Mouse (Mus musculus) G1E (cell line): Measurements from ENCODE around the gene AC170998.1. TPM values are rescaled to one million over a fixed set of nuclear protein-coding genes. Genes with fewer than 3 reads are reported as not detected.

ENCODE experiments used
- ATAC-seq: 2 replicates; pipeline ENCODE4 v1.8.0; 2016; ENCODE audit warnings: mild to moderate bottlenecking; ENCODE audit not compliant: insufficient number of reproducible peaks, poor library complexity, low FRiP score, severe bottlenecking; ENCODE audit errors: extremely low read depth
- DNase-seq: peaks from one replicate; pipeline ENCODE4 v3.0.0; 2012; ENCODE audit warnings: low spot score
- H3K27me3 ChIP-seq: 2 replicates; pipeline ENCODE4 v1.6.1; 2012; ENCODE audit warnings: mild to moderate bottlenecking, low read length, inconsistent platforms; ENCODE audit not compliant: insufficient read depth
- H3K36me3 ChIP-seq: replicated peaks from 2 replicates; pipeline ENCODE3; 2012; ENCODE audit warnings: mild to moderate bottlenecking, inconsistent platforms
- H3K4me1 ChIP-seq: 2 replicates; pipeline ENCODE4 v1.6.1; 2012; ENCODE audit warnings: low read depth, low read length, inconsistent platforms, mixed read lengths; ENCODE audit not compliant: insufficient read depth
- H3K4me3 ChIP-seq: 2 replicates; pipeline ENCODE4 v1.5.1; 2012; ENCODE audit warnings: low read depth, mild to moderate bottlenecking, inconsistent platforms, low read length, moderate library complexity, mixed read lengths
- H3K9me3 ChIP-seq: replicated peaks from 2 replicates; pipeline ENCODE4 v1.6.1; 2012; ENCODE audit warnings: inconsistent platforms
- CTCF ChIP-seq: IDR thresholded peaks from 2 replicates; pipeline ENCODE4 v1.5.1; 2012; ENCODE audit warnings: low read depth, low read length, inconsistent platforms, mixed read lengths
- GATA1 ChIP-seq: IDR thresholded peaks from 2 replicates; pipeline ENCODE4 v1.6.1; 2012; ENCODE audit warnings: borderline replicate concordance, low read length, inconsistent platforms, mixed read lengths
- GATA2 ChIP-seq: IDR thresholded peaks from 2 replicates; pipeline ENCODE4 v1.6.1; 2012; ENCODE audit warnings: low read depth, low read length, inconsistent platforms, borderline replicate concordance
- POLR2AphosphoS5 ChIP-seq: IDR thresholded peaks from 2 replicates; pipeline ENCODE4 v1.6.1; 2012; ENCODE audit warnings: low read depth, low read length, inconsistent platforms; ENCODE audit not compliant: insufficient replicate concordance
- TAL1 ChIP-seq: conservative IDR thresholded peaks from 2 replicates; pipeline ENCODE4 v1.6.1; 2012; ENCODE audit warnings: low read depth, low read length, inconsistent platforms, mixed read lengths
- polyA plus RNA-seq: library from polyadenylated mRNA; stranded (reverse); fragments of >175 nt; gene quantifications from 2 replicates; pipeline ENCODE4 v1.2.3, GENCODE M21; 2012
- total RNA-seq, 2 experiments: library from RNA; stranded (forward) in 1 of 2; stranded (reverse) in 1 of 2; fragments of 200-1000 nt in 1 of 2; fragments of >200 nt in 1 of 2; fragmentation: Nextera tagmentation in 1 of 2; gene quantifications; 2 replicates each; pipeline ENCODE4 v1.2.3; 2014 to 2017

Gene AC170998.1
- total and polyA plus RNA-seq, 3 experiments, result 1.3 to 5.6 TPM; not detected in 1

DNA sequence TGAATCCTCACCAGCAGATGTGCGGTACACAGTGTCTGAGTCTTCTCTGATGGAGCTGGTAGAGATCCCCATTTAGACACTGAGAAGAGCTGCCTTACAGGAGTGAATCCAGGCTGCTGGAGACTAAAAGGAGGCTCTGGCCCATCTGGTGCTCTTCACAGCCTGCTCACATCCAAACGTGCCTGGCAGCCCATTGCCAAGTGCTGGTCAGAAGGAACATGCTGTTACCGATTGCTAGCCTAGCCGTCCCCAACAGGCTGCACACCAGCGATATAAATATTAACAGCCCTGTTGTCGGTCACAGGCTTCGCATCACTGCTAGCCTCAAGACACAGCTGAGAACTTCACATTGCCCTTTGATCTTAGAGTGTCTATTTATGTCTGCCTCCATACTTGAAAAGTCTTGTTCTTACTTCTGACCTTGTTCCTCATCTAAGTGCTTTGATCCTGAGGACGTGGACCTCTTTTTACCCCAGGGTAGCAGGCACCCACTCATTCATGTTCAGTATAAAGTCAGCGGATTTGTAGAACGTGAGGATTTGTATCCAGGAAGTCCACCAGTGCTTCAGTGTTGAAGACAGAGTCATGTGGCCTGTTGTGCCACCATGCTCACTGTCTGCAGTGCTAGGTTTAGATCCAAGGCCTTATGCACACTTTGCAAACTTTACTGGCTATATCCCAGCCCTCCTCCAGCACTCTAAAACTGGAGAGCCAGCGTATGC is 17.4 kb downstream of the AC170998.1 start:
- no peak for ATAC-seq
- DNase-seq, result no peak
- Histone ChIP-seq H3K9me3 (no peaks in the 10 kb centered on the region), H3K4me1 (no peaks in the 10 kb centered on the region), H3K36me3 (peaks cover 99% of the 10 kb centered on the region), H3K4me3 (no peak overlapping the region), H3K27me3 (no peaks in the 10 kb centered on the region)
- no peak for TF ChIP-seq CTCF
- no peak for TF ChIP-seq GATA2

DNA sequence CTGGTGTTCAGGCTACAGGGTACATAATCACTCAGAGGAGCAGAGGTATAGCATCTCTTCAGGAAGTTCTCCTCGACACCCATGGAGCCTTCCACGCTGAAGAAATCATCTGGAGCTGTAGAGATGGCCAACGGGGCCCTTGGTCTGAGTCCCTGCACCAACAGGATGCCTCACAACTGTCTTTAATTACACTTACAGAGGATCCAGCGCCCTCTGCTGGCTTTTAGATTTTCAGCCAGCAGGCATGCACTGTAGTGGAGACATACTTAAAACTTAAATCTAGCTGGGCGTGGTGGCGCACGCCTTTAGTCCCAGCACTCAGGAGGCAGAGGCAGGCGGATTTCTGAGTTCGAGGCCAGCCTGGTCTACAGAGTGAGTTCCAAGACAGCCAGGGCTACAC is 18.0 kb downstream of the AC170998.1 start:
- no peak for DNase-seq
- peaks cover 99% of the 10 kb centered on the region for H3K36me3 ChIP-seq
- no peaks in the 10 kb centered on the region for H3K9me3 ChIP-seq
- TF ChIP-seq POLR2AphosphoS5 (no peak), CTCF (0 out of 2 replicates have a peak, but pooled peaks have one; percentile 4)
- H3K4me1 ChIP-seq, result no peaks in the 10 kb centered on the region
- no peak for ATAC-seq
- no peak overlapping the region for H3K4me3 ChIP-seq
- no peaks in the 10 kb centered on the region for H3K27me3 ChIP-seq

DNA sequence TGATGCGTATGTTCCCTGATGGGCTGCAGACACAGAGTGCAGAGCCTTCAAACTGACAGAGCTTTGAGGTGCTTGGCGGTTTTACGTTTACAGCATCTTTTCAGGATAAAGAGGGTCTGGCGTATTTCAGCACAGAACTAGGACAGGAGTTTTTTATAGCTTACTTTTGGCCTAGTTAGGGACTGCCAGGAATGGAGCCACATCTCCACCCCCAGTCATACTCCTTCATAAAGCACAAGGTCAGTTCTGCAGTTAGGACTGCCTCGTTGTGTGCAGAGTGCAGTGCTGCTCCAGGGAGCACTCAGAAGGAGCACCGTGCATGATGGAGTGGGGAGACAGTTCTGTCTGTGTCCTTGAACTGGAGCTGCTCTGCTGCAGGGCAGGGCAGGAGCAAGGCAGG is 19.9 kb downstream of the AC170998.1 start:
- Histone ChIP-seq H3K36me3 (peaks cover 86% of the 10 kb centered on the region), H3K9me3 (no peaks in the 10 kb centered on the region), H3K4me3 (no peak overlapping the region), H3K27me3 (no peaks in the 10 kb centered on the region), H3K4me1 (peaks cover 3% of the 10 kb centered on the region)
- no peak for DNase-seq
- ATAC-seq, result no peak
- TF ChIP-seq GATA2 (no peak), POLR2AphosphoS5 (0 out of 2 replicates have a peak, but pooled peaks have one; percentile 42), CTCF (no peak)

DNA sequence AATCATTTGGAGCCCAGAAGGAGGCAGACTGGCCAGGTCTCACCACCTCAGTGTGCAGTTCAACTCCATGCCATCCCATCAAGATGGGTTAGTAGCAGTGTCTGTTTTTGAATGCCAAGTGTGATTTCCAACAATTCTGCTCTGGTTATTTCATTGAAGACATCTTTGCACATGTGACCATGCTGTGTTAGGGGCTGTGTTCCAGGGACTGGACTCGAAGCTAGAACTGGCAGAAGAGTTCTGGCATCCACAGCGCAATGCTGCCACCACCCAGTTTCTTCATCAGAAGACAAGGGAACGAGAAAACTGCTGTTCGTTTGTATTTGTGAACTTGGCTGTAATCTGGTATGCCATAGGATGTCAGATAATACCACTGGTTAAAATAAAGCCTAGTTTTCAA is 22.1 kb downstream of the AC170998.1 start:
- H3K4me1 ChIP-seq, result peaks cover 3% of the 10 kb centered on the region
- TF ChIP-seq GATA2, result no peak
- TF ChIP-seq TAL1, result no peak
- TF ChIP-seq CTCF, result no peak
- no peak for TF ChIP-seq GATA1
- TF ChIP-seq POLR2AphosphoS5, result no peak
- peaks cover 65% of the 10 kb centered on the region for H3K36me3 ChIP-seq
- no peak for DNase-seq
- H3K9me3 ChIP-seq, result no peaks in the 10 kb centered on the region
- no peak for ATAC-seq
- H3K27me3 ChIP-seq, result peaks cover 4% of the 10 kb centered on the region; the same call in 1 of the 2 replicates
- H3K4me3 ChIP-seq, result no peak overlapping the region

DNA sequence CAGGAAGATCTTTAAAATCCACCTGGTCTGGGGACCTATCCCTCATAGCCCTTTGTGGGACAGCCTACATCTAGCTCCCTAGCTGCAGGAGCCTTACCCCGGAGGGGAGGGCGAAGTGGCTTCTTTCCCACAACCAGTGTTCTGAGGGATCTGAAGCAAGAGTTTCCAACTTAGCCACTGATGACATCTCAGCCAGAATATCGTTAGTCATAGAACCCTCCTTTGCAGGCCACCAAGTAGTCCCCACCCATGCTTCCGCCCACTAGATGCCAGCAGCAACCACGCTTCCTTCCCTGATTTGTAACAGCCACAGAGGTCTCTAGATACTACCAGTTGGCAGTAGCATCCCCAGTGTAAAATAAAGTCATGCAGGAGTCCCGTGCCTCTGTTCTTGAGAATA is 24.7 kb downstream of the AC170998.1 start:
- ATAC-seq (no peak), DNase-seq (no peak)
- no peaks in the 10 kb centered on the region for H3K9me3 ChIP-seq
- H3K4me3 ChIP-seq, result no peak overlapping the region
- H3K36me3 ChIP-seq, result peaks cover 39% of the 10 kb centered on the region
- H3K4me1 ChIP-seq, result peaks cover 3% of the 10 kb centered on the region
- peaks cover 15% of the 10 kb centered on the region for H3K27me3 ChIP-seq
- TF ChIP-seq TAL1 (no peak), POLR2AphosphoS5 (no peak), GATA1 (no peak)

DNA sequence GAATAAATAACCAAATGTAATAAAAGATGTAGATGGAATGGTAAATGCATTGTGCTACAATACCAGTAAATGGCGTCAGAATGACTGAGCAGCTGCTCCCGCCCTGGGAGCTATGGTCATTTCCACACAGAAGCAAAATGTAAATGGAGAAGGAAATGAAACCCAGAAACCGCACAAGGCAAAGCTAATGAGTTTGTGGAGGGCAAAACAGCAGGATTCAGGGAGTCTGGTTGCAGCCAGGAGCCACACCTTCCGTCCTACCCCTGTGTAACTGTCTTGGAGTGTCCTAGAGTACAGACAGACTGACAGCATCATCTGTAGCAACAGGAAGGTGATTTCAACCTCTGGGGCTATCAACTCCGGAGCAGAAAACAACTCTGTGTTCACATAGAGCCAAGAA is 30.6 kb downstream of the AC170998.1 start:
- DNase-seq (no peak), ATAC-seq (no peak)
- no peak overlapping the region for H3K4me3 ChIP-seq
- TF ChIP-seq GATA2 (no peak), CTCF (no peak), POLR2AphosphoS5 (no peak), TAL1 (no peak), GATA1 (no peak)
- H3K36me3 ChIP-seq, result no peaks in the 10 kb centered on the region
- H3K9me3 ChIP-seq, result no peaks in the 10 kb centered on the region
- peaks cover 39% of the 10 kb centered on the region for H3K27me3 ChIP-seq
- peaks cover 3% of the 10 kb centered on the region for H3K4me1 ChIP-seq

DNA sequence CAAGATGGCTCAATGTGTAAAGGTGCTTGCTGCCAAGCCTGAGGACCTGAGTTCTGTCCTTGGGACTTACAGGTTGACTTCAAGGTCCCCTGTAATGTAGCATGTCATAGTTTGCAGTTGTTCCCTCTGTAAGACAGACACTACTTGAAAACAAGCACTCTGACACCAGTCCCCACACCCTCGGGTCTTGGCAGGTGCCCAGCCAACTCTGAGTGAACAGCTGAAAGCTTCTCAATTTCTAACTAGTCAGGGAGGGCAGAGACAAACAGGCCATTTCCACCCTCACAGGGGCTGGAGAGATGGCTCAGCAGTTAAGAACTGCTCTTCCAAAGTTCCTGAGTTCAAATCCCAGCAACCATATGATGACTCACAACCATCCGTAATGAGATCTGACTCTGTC is 31.6 kb downstream of the AC170998.1 start:
- ATAC-seq, result no peak
- H3K27me3 ChIP-seq, result peaks cover 36% of the 10 kb centered on the region

More for the DNA sequence above, 31.6 kb downstream of the AC170998.1 start:
- no peak for DNase-seq
- peaks cover 3% of the 10 kb centered on the region for H3K4me1 ChIP-seq
- no peaks in the 10 kb centered on the region for H3K36me3 ChIP-seq
- no peaks in the 10 kb centered on the region for H3K9me3 ChIP-seq
- no peak overlapping the region for H3K4me3 ChIP-seq
- TF ChIP-seq TAL1 (no peak), POLR2AphosphoS5 (no peak)
